11 mouse cellular contexts compared by ENCODE assay signal in the genomic region with DNA sequence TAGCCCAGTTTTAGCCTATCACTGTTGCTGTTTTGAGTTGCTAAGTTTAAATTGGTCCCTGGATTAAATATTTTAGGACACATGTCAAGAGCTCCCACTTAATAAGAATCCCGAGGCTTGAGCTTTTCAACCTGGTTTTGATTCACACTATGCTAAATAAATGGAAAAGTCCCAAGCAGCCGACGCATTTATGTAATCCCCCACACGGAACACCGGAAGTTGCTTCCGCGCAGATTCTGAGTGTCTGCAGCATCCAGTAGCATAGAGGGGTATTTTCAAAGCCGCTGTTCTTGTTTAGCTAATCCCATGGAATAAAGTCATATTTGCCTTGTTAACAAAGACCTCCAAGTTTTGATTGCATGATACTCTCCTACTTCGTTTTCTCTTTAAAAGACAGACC.
A peak's percentile ranks its signal among the peaks of the same experiment; 100 is the strongest.
DNase-seq lines count a peak whose midpoint lies in the region; ATAC-seq and TF ChIP-seq lines count a peak whose summit lies in the region.
"Had no signal": no experiment of that assay in that cellular context is flagged by ENCODE, and none has a peak within 500 bp of the region (broad histone marks: within the 10 kb centered on the region; RNA-seq: fewer than 3 reads in every experiment).

No protein-coding gene starts in this region.

- no peaks in the 10 kb centered on the region for H3K27me3 ChIP-seq in kidney, adult 2 months (replicated peaks; ENCODE audit: control insufficient read depth, insufficient read depth, low read length)
- H3K27me3 ChIP-seq in kidney, embryonic 15.5 days, result no peaks in the 10 kb centered on the region
- H3K27me3 ChIP-seq: embryonic facial prominence, embryonic 15.5 days; liver, embryonic 13.5 days; Patski had no signal

- intact Hi-C loops in left cerebral cortex, adult 2 months (cut with DNase I), result loop anchor here (2.0 to 5.0 kb wide), 2 partner anchors 130 to 340 kb away; no protein-coding TSS in a partner anchor

- H3K9me3 ChIP-seq in kidney, embryonic 15.5 days (replicated peaks), result no peaks in the 10 kb centered on the region
- H3K9me3 ChIP-seq: embryonic facial prominence, embryonic 15.5 days; liver, embryonic 13.5 days had no signal

- TF ChIP-seq POLR2A in kidney, adult 2 months (IDR thresholded peaks at IDR 0.05; ENCODE audit: low read depth, low read length), result no peak
- no peak for TF ChIP-seq POLR2A in cortical plate, adult 2 months (IDR thresholded peaks at IDR 0.05; ENCODE audit: extremely low read depth, insufficient read depth, low read length)

- H3K9ac ChIP-seq in kidney, embryonic 15.5 days, result no peak overlapping the region
- H3K9ac ChIP-seq: embryonic facial prominence, embryonic 15.5 days; liver, embryonic 13.5 days had no signal

- ATAC-seq in kidney, embryonic 15.5 days (replicated peaks; ENCODE audit: low FRiP score), result no peak
- ATAC-seq: Patski had no signal

- WGBS in kidney, adult 2 months, result 77% methylated on average over 9 of the region's 9 CpGs
- 89% methylated on average over 9 of the region's 9 CpGs for WGBS in kidney, embryonic 15.5 days

- peak; percentile 60 to 80 for DNase-seq in frontal cortex, postnatal 36 days (ENCODE audit: low spot score in 2 of 2)
- no peak for DNase-seq in frontal cortex, postnatal 25 days (ENCODE audit: low spot score in 2 of 2)
- peak; percentile 21 for DNase-seq in kidney, adult 2 months
- DNase-seq in left cerebral cortex, adult 2 months (ENCODE audit: extremely low spot score in 1 of 2, low spot score in 2 of 2), result peak; percentile 42 to 66
- no peak for DNase-seq in left cerebral cortex, adult 8-10 months (ENCODE audit: low spot score in 2 of 2)
- DNase-seq in adrenal gland, postnatal 10 days, result no peak
- DNase-seq: liver, embryonic 13.5 days had no signal

- TF ChIP-seq CTCF in kidney, adult 2 months (conservative IDR thresholded peaks at IDR 0.05; ENCODE audit: insufficient read depth, insufficient read length, low read depth, low read length), result no peak
- no peak for TF ChIP-seq CTCF in left cerebral cortex, adult 2 months (IDR thresholded peaks at IDR 0.05)
- no peak for TF ChIP-seq CTCF in cortical plate, adult 2 months (IDR thresholded peaks at IDR 0.05; ENCODE audit: extremely low read depth, insufficient read depth, low read length)

- no peaks in the 10 kb centered on the region for H3K36me3 ChIP-seq in kidney, adult 2 months (ENCODE audit: control insufficient read depth, insufficient read depth, low read length)
- no peaks in the 10 kb centered on the region for H3K36me3 ChIP-seq in kidney, embryonic 15.5 days
- H3K36me3 ChIP-seq: embryonic facial prominence, embryonic 15.5 days; liver, embryonic 13.5 days had no signal

- H3K27ac ChIP-seq in kidney, adult 2 months (ENCODE audit: insufficient read depth, low read depth, low read length), result peak overlapping the region; percentile 5; the same call in 1 of the 2 replicates
- no peak overlapping the region for H3K27ac ChIP-seq in kidney, embryonic 15.5 days
- peak overlapping the region; percentile 80 for H3K27ac ChIP-seq in left cerebral cortex, adult 2 months
- peak overlapping the region; percentile 32; the same call in 1 of the 2 replicates for H3K27ac ChIP-seq in cortical plate, adult 2 months (ENCODE audit: insufficient read depth, low read length)
- H3K27ac ChIP-seq: embryonic facial prominence, embryonic 15.5 days; liver, embryonic 13.5 days had no signal

- no peak overlapping the region for H3K4me3 ChIP-seq in kidney, adult 2 months (ENCODE audit: insufficient read depth, low read depth, low read length)
- no peak overlapping the region for H3K4me3 ChIP-seq in kidney, embryonic 15.5 days (replicated peaks)
- H3K4me3 ChIP-seq in left cerebral cortex, adult 2 months, result peak overlapping the region; percentile 9; the same call in 1 of the 2 replicates
- no peak overlapping the region for H3K4me3 ChIP-seq in cortical plate, adult 2 months (ENCODE audit: insufficient read depth, low read length)
- H3K4me3 ChIP-seq: embryonic facial prominence, embryonic 15.5 days; liver, embryonic 13.5 days had no signal

- H3K4me2 ChIP-seq in kidney, embryonic 15.5 days, result no peak overlapping the region
- H3K4me2 ChIP-seq: embryonic facial prominence, embryonic 15.5 days; liver, embryonic 13.5 days had no signal

- no peaks in the 10 kb centered on the region for H3K4me1 ChIP-seq in kidney, adult 2 months (ENCODE audit: control insufficient read depth, insufficient read depth, low read length)
- H3K4me1 ChIP-seq in kidney, embryonic 15.5 days, result peaks cover 2% of the 10 kb centered on the region
- peaks cover 15% of the 10 kb centered on the region for H3K4me1 ChIP-seq in cortical plate, adult 2 months (ENCODE audit: control insufficient read depth, insufficient read depth, low read length)

Comparison
In these comparisons a context has a peak if more than half of its experiments do, and no peak if none do; other contexts are left out.
1. DNase-seq: peak in frontal cortex, postnatal 36 days (2 of 2), kidney, adult 2 months (single experiment) and left cerebral cortex, adult 2 months (2 of 2); none in frontal cortex, postnatal 25 days (0 of 2), left cerebral cortex, adult 8-10 months (0 of 2) and adrenal gland, postnatal 10 days (single experiment).